Mouse (Mus musculus): ENCODE results near the gene Zfp462. TPM values are rescaled to one million over a fixed set of nuclear protein-coding genes. Genes with fewer than 3 reads are reported as not detected.
A peak's percentile ranks its signal among the peaks of the same experiment; 100 is the strongest.

Gene Zfp462
- total RNA-seq, 2 experiments from 2014 or later = 17.7 to 18.5 TPM

- peak in 1 of 2 experiments; percentile 44 for DNase-seq
- intact Hi-C loops (cut with DNase I) = loop anchor here (2.0 to 10.0 kb wide), 4 partner anchors 17 to 285 kb away; no protein-coding TSS in a partner anchor
Measured at GRCm38 (mm10) chr4:54949561-54949940, 4.7 kb downstream of the Zfp462 start.

- intact Hi-C loops (cut with DNase I) = no loop called here
- DNase-seq = no peak
Measured at GRCm38 (mm10) chr4:54950136-54950535, 5.3 kb downstream of the Zfp462 start.

- intact Hi-C loops (cut with DNase I) = no loop called here
- no peak for DNase-seq
Measured at GRCm38 (mm10) chr4:54950866-54951265, 6.0 kb downstream of the Zfp462 start.

- DNase-seq = no peak
- intact Hi-C loops (cut with DNase I) = no loop called here
Measured at GRCm38 (mm10) chr4:54953657-54954395, 9.0 kb downstream of the Zfp462 start.

- DNase-seq = peak; percentile 26 to 37
- intact Hi-C loops (cut with DNase I) = no loop called here
Measured at GRCm38 (mm10) chr4:54954455-54954854, 9.6 kb downstream of the Zfp462 start.

- intact Hi-C loops (cut with DNase I) = loop anchor here (5.0 kb wide), 1 partner anchor 282 kb away; no protein-coding TSS in a partner anchor
- no peak for DNase-seq
Measured at GRCm38 (mm10) chr4:54960776-54961175, 15.9 kb downstream of the Zfp462 start.

- DNase-seq = no peak
- intact Hi-C loops (cut with DNase I) = loop anchor here (5.0 kb wide), 1 partner anchor 280 kb away; no protein-coding TSS in a partner anchor
Measured at GRCm38 (mm10) chr4:54962141-54962540, 17.3 kb downstream of the Zfp462 start.

- DNase-seq = no peak
- intact Hi-C loops (cut with DNase I) = loop anchor here (5.0 kb wide), 1 partner anchor 279 kb away; no protein-coding TSS in a partner anchor
Measured at GRCm38 (mm10) chr4:54963551-54963950, 18.7 kb downstream of the Zfp462 start.

GRCm38 (mm10) chr4:54965169-54965695 lies 20.4 kb downstream of the Zfp462 start:
- intact Hi-C loops (cut with DNase I) = no loop called here
- DNase-seq = no peak

- peak; percentile 64 to 76 for DNase-seq
- intact Hi-C loops (cut with DNase I) = loop anchor here (2.0 kb wide), 1 partner anchor 17 kb away; no protein-coding TSS in a partner anchor
Measured at GRCm38 (mm10) chr4:54966161-54966806, 21.4 kb downstream of the Zfp462 start.

GRCm38 (mm10) chr4:54967166-54967565 lies 22.3 kb downstream of the Zfp462 start:
- peak in 1 of 2 experiments; percentile 29 for DNase-seq
- intact Hi-C loops (cut with DNase I) = loop anchor here (2.0 kb wide), 1 partner anchor 18 kb away; no protein-coding TSS in a partner anchor

GRCm38 (mm10) chr4:54967721-54968120 lies 22.9 kb downstream of the Zfp462 start:
- peak; percentile 41 to 44 for DNase-seq
- intact Hi-C loops (cut with DNase I) = loop anchor here (2.0 kb wide), 1 partner anchor 19 kb away; no protein-coding TSS in a partner anchor

GRCm38 (mm10) chr4:54969671-54970295 lies 24.9 kb downstream of the Zfp462 start:
- DNase-seq = no peak
- intact Hi-C loops (cut with DNase I) = no loop called here

GRCm38 (mm10) chr4:54971386-54971785 lies 26.5 kb downstream of the Zfp462 start:
- peak in 1 of 2 experiments; percentile 18 for DNase-seq
- intact Hi-C loops (cut with DNase I) = no loop called here

- intact Hi-C loops (cut with DNase I) = no loop called here
- DNase-seq = peak in 1 of 2 experiments; percentile 17
Measured at GRCm38 (mm10) chr4:54972096-54972495, 27.2 kb downstream of the Zfp462 start.

GRCm38 (mm10) chr4:54972827-54973560 lies 28.1 kb downstream of the Zfp462 start:
- intact Hi-C loops (cut with DNase I) = no loop called here

GRCm38 (mm10) chr4:54979771-54980472 lies 35.1 kb downstream of the Zfp462 start:
- DNase-seq = peak; percentile 86
- intact Hi-C loops (cut with DNase I) = loop anchor here (2.0 kb wide), 1 partner anchor 63 kb away; no protein-coding TSS in a partner anchor

More at GRCm38 (mm10) chr4:54972827-54973560, 28.1 kb downstream of the Zfp462 start:
- DNase-seq = no peak

- intact Hi-C loops (cut with DNase I) = no loop called here
- DNase-seq = no peak
Measured at GRCm38 (mm10) chr4:54984502-54984901, 39.7 kb downstream of the Zfp462 start.

GRCm38 (mm10) chr4:54986671-54987070 lies 41.8 kb downstream of the Zfp462 start:
- intact Hi-C loops (cut with DNase I) = no loop called here
- no peak for DNase-seq

Data from heart, postnatal 10 days (tissue).